Mouse (Mus musculus) heart, postnatal 36 days (tissue): Measurements from ENCODE around the gene Tmem141. TPM values are rescaled to one million over a fixed set of nuclear protein-coding genes. Genes with fewer than 3 reads are reported as not detected.
A peak's percentile ranks its signal among the peaks of the same experiment; 100 is the strongest.

Experiments used
- DNase-seq, 2 experiments: peaks; one replicate each; pipeline ENCODE4 v3.0.0; 2021 to 2022
- intact Hi-C: fragments of 180-260 bp; cut with DNase I; formaldehyde crosslinking; loops from one replicate; pipeline ENCODE4 v1.15.1; 2025
- total RNA-seq, 2 experiments: library from RNA; stranded (reverse); gene quantifications; 2 replicates each; pipeline ENCODE4 v1.2.3; 2021

The Tmem141 gene
- total RNA-seq, 2 experiments from 2014 or later, result 24.1 to 29.5 TPM

- intact Hi-C loops, result no loop called here
- DNase-seq, result no peak
These were observed 13.1 kb downstream of the Tmem141 start for GRCm38 (mm10) chr2:25608671-25609070.

- intact Hi-C loops, result no loop called here
- DNase-seq, result peak; percentile 92
These were observed 13.8 kb downstream of the Tmem141 start, which contains the start of gene Rabl6 for GRCm38 (mm10) chr2:25607761-25608622. TSS of gene Rabl6 (minus strand) at chr2:25608521.

GRCm38 (mm10) chr2:25602526-25602925 is 19.3 kb downstream of the Tmem141 start:
- intact Hi-C loops, result no loop called here
- no peak for DNase-seq

GRCm38 (mm10) chr2:25600037-25600436 is 21.8 kb downstream of the Tmem141 start:
- DNase-seq, result no peak

DNA sequence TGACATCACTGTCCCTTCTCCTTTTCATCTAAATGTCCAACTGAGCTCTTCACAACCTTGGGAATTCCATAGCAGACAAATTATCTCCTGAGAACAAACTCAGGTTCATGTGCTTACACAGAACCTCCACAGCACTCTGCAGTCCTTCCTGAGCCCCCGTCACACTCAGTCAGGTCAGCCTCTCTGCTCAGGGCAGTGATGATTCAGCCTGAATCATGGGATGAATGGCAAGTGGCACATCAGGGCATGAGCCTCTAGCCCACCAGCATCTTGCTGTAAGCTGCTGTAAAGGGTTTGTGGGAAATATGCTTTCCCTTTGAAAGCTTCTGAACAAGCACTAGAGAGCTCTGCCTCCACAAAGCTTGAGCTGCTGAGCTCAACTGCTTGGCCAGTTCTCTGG is 23.1 kb downstream of the Tmem141 start:
- no peak for DNase-seq
- intact Hi-C loops, result no loop called here

More at GRCm38 (mm10) chr2:25600037-25600436, 21.8 kb downstream of the Tmem141 start:
- intact Hi-C loops, result no loop called here

DNA sequence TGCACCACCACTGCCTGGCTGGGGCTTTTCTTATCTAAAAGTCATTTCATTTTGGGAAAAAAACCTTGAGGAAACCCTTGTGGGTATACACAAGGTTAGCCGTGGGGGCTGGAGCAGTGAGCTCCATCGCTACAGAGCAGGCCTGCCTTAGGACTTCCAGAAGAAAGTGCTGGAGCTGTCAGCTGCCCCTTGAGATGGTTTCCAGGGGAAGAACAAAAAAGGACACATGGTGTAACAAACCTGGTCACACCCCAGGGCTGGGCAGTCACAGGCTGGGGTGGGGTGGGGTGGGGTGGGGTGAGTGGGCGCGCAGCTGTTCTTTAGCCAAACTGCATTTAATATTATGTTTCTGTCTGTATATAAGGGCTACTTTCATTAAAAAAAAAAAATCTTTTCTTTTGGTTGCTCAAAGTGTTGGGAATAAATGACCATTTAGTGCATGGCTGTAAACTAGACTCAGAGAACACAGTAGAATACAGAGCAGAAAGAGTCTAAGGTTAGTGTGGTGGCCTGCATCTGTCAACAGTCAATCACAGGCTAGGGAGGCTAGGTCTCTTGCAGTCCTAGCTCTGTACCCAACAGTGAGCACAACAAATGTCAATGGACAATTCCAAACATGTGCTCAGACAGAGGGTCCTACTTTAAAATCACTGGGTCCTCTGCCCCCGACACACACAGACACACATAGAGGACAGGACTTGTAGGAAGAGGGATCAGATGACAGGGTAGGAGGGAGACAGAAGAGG is 24.9 kb downstream of the Tmem141 start:
- intact Hi-C loops, result no loop called here
- no peak for DNase-seq

DNA sequence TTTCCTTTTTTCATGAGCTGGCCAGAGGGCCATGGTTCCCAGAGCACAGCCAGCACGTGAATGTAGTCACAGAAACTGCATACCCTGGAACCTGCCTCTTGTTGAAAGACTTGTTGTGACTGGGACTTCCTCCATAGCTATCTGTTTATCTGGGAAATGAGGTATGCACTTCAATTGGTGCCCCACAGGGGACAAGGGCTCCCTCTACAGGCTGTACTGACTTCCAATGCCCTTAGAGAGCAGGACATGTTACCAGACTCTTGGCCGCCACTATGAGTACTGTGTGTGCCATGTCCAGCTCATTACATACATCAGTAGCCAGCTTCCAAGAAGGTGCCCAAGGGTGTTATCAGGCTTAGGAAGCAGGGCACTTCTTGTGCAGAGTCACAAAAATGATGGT is 29.9 kb downstream of the Tmem141 start:
- no peak for DNase-seq
- intact Hi-C loops, result no loop called here

- no peak for DNase-seq
- intact Hi-C loops, result no loop called here
These were observed 33.4 kb downstream of the Tmem141 start for GRCm38 (mm10) chr2:25588227-25588907.

GRCm38 (mm10) chr2:25587290-25587689 is 34.5 kb downstream of the Tmem141 start:
- DNase-seq, result no peak
- intact Hi-C loops, result no loop called here

GRCm38 (mm10) chr2:25585601-25586000 is 36.2 kb downstream of the Tmem141 start:
- intact Hi-C loops, result no loop called here
- DNase-seq, result no peak

DNA sequence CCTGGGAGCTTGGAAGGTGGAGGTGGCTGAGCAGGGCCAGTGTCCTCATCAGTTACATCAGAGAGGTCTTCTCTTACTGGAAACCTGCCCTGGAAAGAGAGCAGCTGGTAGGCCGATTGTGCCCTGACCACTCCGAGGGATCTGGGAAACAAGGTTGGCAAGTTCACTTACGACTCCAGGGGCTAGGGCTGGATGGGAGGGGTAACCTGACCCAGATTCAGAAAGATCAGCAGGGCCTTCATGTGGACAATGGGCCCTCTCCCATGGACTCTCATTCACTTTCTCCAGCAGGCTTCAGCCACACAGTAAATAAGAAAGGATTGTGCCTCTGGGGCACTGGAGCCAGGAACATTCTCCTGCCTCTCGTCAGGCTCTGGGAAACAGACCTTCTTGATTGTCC is 36.9 kb downstream of the Tmem141 start:
- intact Hi-C loops, result no loop called here
- DNase-seq, result no peak

GRCm38 (mm10) chr2:25584152-25584551 is 37.7 kb downstream of the Tmem141 start:
- intact Hi-C loops, result no loop called here
- no peak for DNase-seq

- no peak for DNase-seq
- intact Hi-C loops, result no loop called here
These were observed 38.2 kb downstream of the Tmem141 start for GRCm38 (mm10) chr2:25583571-25583970.

GRCm38 (mm10) chr2:25583120-25583481 is 38.7 kb downstream of the Tmem141 start:
- intact Hi-C loops, result no loop called here
- DNase-seq, result no peak

DNA sequence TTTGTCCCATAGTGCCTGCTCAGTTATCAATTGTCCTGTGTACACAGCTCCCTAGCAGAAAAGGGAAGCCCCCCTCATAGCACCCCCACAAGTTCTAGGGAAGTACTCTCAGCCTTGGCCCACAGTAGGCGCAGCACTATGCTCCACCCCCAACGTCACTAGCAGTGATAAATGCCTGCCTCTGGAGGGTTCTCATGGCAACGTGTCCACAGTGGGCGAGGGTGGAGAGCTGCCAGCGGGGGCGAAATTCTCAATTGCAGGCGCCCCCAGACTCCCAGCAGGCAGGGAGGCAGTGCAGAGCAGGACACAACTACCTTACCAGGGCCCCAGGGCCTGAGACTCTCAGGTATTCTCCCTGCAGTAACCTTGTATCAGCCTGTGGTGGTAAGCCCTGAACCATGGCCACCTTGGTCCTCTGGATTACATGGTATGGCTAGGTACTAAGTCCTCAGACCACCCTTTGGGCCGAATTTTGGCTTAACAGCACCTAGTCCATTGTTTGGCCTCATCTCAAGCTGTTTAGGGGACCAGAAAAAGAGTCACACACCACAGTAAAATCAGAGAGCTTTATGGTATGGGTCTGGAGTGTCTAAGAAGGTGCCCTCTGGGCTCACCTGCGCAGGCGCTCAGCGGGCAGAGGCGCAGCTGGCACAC is 39.2 kb downstream of the Tmem141 start:
- DNase-seq, result no peak
- intact Hi-C loops, result no loop called here

DNA sequence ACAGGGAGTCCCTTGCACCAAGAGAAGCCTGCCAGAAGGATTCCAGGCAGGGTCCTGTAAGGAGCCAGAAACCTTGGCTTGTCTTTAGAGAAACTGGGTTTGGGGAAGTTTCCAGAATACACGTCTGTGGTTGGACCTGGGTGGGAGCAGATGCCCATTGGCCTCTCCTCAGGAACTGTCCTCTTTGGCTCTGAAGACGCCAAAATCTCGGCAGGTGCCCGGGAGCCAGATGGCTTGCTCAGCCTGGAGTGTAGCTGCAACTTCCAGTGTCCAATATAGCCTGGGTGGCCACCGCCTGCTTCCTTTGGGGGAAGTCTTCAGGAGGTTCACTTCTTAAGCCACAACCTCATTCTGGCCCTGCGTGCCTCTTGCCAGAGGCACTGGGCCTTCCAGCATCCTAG is 39.9 kb downstream of the Tmem141 start:
- DNase-seq, result no peak
- intact Hi-C loops, result no loop called here

DNA sequence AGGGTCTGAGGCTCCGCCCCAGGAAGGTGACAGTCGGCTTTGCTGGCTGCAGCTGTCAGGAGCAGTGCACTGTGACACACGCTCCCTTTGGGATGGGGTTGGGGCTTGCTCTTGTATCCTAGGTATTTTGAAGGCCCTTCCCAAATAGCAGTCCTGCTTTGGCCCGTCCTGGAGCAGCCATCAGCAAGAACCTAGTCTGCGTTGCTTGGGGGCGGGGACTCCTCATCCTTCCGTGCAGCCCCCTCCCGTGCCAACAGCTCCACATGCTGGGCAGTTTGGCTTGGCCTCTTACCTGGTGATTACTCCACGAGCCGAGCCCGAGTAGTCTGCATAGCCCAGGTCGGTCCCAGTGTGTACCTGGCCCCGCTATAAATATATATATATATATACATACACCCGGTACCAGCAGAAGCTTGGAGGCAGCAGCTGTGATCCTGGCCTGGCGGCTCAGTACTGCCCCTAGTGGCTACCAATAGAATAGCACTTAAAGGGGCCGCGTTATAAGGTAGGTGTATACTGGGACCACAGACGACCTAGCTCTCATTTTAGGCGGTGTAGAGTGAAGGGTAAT is 40.4 kb downstream of the Tmem141 start, which contains the start of gene Ajm1:
Gene Ajm1, minus strand, starts transcription at position 464 of the 571 bp plus-strand sequence.
- DNase-seq, result peak; percentile 58 to 73
- intact Hi-C loops, result no loop called here

GRCm38 (mm10) chr2:25580621-25581101 is 41.1 kb downstream of the Tmem141 start:
- no peak for DNase-seq
- intact Hi-C loops, result no loop called here

DNA sequence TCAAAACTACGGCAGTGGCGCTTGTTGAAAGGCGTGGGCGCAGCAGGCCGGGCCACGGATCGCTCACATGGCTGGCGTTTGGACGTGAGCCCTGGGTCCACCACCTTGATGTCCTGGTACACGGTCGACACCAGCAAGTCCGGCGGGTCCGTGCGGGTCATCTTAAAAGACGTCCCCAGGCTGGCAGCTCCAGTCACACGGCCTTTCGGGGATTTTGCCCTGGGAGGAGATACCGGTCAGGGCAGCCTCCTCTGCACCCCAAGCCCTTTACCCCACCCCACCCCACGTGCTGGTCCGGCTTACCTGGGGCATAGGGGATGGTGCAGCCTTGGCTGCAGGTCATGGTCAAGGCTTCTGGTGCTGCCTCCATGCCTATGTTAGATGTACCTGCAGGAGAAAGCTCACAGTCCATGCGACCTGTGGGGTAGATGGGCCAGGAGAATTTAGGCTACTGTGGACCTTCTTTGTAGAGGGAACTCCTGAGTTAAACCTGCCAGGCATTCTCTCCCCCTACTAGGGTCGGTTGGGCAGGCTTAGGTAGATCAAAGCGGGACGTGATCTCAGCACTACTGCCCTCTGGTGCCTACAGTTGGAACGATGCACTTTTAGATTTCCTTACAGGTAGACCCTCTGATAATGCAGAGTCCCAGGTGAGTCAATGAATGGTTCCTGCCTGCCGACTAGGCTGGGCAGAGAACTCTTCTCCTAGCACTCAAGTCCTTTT is 41.9 kb downstream of the Tmem141 start:
- no peak for DNase-seq
- intact Hi-C loops, result no loop called here
